14 mouse cellular contexts compared by ENCODE assay signal in the genomic region with DNA sequence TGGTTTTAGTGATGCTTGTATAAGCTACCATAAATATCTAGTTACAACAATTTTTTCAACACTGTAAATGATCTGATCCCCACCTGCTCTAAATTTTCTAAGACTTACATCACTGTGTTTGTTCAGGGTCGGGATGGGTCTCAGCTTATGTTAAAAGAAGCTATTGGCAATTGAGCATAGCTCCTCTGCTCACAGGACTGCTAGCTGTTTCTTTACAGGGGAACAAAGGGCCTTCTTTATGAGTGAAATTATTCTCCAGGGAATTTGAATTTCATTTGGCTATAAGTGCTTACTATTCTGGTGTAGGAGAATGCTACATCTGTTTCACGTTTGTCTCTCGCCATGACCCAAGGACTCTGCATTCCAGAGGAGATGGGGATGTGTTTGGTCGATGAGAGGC.
"Had no signal": no experiment of that assay in that cellular context is flagged by ENCODE, and none has a peak within 500 bp of the region (broad histone marks: within the 10 kb centered on the region; RNA-seq: fewer than 3 reads in every experiment).

No protein-coding gene starts in this region.

- H3K9me3 ChIP-seq: midbrain, embryonic 10.5 days; neural tube, embryonic 15.5 days had no signal

- H3K27ac ChIP-seq: kidney, postnatal 0 days; liver, embryonic 14.5 days; midbrain, embryonic 10.5 days; neural tube, embryonic 15.5 days; stomach, postnatal 0 days had no signal

- H3K4me1 ChIP-seq: midbrain, embryonic 10.5 days; neural tube, embryonic 15.5 days had no signal

- H3K27me3 ChIP-seq: neural tube, embryonic 15.5 days had no signal

- H3K36me3 ChIP-seq: midbrain, embryonic 10.5 days; neural tube, embryonic 15.5 days had no signal

- H3K4me2 ChIP-seq: neural tube, embryonic 15.5 days had no signal

- H3K9ac ChIP-seq: liver, embryonic 14.5 days; neural tube, embryonic 15.5 days had no signal

- H3K4me3 ChIP-seq: midbrain, embryonic 10.5 days; myocyte; neural tube, embryonic 15.5 days had no signal

- DNase-seq: kidney, postnatal 36 days; layer of hippocampus, adult 9-11 months; layer of hippocampus, postnatal 36 days; lung, adult 18-20 months; midbrain, embryonic 14.5 days; right cerebral cortex, adult 18-20 months; right cerebral cortex, postnatal 25 days; thymus, postnatal 4 days had no signal
